Mouse (Mus musculus): ENCODE data around the gene Klc1.

- no peak for TF ChIP-seq POLR2A (IDR thresholded peaks at IDR 0.05; ENCODE audit: insufficient read length, low read depth)
- TF ChIP-seq TCF12 (IDR thresholded peaks at IDR 0.05; ENCODE audit: insufficient read depth, poor library complexity, severe bottlenecking): no peak
- TF ChIP-seq MYOD1 (IDR thresholded peaks at IDR 0.05; ENCODE audit: control insufficient read depth in 1 of 3, insufficient read length in 2 of 3, low read depth in 2 of 3): no peak
- TF ChIP-seq MYOG (IDR thresholded peaks at IDR 0.05; ENCODE audit: control insufficient read depth in 1 of 3, insufficient read depth in 1 of 3, insufficient read length in 2 of 3, low read depth in 2 of 3): no peak
- no peak for TF ChIP-seq MAX (IDR thresholded peaks at IDR 0.05; ENCODE audit: low read depth)
- TF ChIP-seq REST (IDR thresholded peaks at IDR 0.05; ENCODE audit: insufficient read depth, insufficient read length): no peak
- no peak for TF ChIP-seq E2F4 (IDR thresholded peaks at IDR 0.05; ENCODE audit: insufficient read depth)
- no peak for TF ChIP-seq POLR2AphosphoS2 (IDR thresholded peaks at IDR 0.05; ENCODE audit: insufficient read length, low read depth)
Observed at GRCm38 (mm10) chr12:111829447-111829846, 70.8 kb downstream of the Klc1 start.

All from myocyte (in vitro differentiated cells).